Mouse (Mus musculus) heart, embryonic 10.5 days (tissue): ENCODE data around the gene Ssr1. TPM values are rescaled to one million over a fixed set of nuclear protein-coding genes. Genes with fewer than 3 reads are reported as not detected.
A peak's percentile ranks its signal among the peaks of the same experiment; 100 is the strongest.

Experiments
- DNase-seq: peaks from one replicate; pipeline ENCODE4 v3.0.0-alpha.2; 2017; ENCODE audit warnings: low spot score
- H3K27ac ChIP-seq: fragments of 300-500 bp; sonication (generic); 2 replicates; pipeline ENCODE4 v1.5.1; 2016; ENCODE audit warnings: mild to moderate bottlenecking
- H3K27me3 ChIP-seq: fragments of 300-500 bp; sonication (generic); 2 replicates; pipeline ENCODE4 v1.6.1; 2016; ENCODE audit warnings: mild to moderate bottlenecking; ENCODE audit not compliant: poor library complexity, insufficient read depth, severe bottlenecking
- H3K36me3 ChIP-seq: fragments of 300-500 bp; sonication (generic); 2 replicates; pipeline ENCODE4 v1.6.1; 2016; ENCODE audit warnings: mild to moderate bottlenecking, moderate library complexity
- H3K4me1 ChIP-seq: fragments of 300-500 bp; sonication (generic); 2 replicates; pipeline ENCODE4 v1.6.1; 2016; ENCODE audit warnings: mild to moderate bottlenecking
- H3K4me3 ChIP-seq: fragments of 300-500 bp; sonication (generic); 2 replicates; pipeline ENCODE4 v1.5.1; 2016; ENCODE audit warnings: mild to moderate bottlenecking, moderate library complexity
- H3K9me3 ChIP-seq: fragments of 300-500 bp; sonication (generic); 2 replicates; pipeline ENCODE4 v1.6.1; 2016; ENCODE audit warnings: mild to moderate bottlenecking, moderate library complexity
- WGBS: fragments of 180-500 bp; shearing (Covaris S2); methylation state at CpG from one replicate; pipeline ENCODE4 v1.1.7; 2016; 5-methylcytosine and 5-hydroxymethylcytosine counted together
- polyA plus RNA-seq: library from polyadenylated mRNA; unstranded; fragments of >200 nt; fragmentation: Nextera tagmentation; extraction: Ambion mirVana; gene quantifications from 2 replicates; pipeline ENCODE4 v1.2.1, GENCODE M21; 2016

Ssr1 gene
- polyA plus RNA-seq = 114 TPM in 2 replicates

DNA sequence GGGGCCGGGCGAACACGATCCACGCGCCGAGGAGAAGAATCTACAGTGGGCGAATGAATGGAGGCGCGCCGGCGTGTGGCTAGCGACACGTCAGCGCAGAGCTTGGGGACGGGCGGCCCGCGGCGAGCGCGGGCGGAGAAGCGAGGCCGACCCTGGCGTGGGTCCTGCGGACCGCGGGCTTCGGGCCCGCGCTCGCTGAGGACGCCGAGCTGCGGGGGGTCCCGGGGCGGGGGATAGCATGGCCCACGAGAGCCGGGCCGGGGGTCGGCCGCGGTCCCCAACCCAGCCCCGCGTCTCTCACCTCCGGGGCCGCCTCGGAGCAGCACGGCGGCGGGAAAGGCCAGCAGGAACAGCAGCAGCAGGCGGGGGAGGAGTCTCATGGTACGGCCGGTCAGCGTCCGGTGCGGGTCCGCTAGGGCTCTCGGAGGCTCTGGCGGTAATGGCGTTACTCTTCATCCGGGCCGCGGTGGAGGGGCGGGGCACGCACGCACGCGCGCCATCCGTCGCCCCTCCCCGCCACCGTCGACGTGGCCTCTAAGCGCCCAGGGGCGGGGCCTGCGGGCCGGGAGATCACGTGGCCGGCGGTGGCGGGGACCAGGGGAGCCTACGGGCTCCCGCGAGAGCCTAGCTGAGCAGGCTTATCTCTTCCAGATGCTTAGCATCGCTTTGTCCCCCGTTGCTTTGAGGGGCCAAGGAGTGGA, at the start of gene Ssr1:
Gene Ssr1 (minus strand): TSS at position 514 of the 701 bp plus-strand sequence.
- peak; percentile 97 for DNase-seq
- no peaks in the 10 kb centered on the region for H3K27me3 ChIP-seq
- H3K9me3 ChIP-seq = no peaks in the 10 kb centered on the region
- peak within 1 kb of the TSS; percentile 99 for H3K4me3 ChIP-seq
- H3K36me3 ChIP-seq = peaks cover 30% of the 10 kb centered on the region
- under 1% methylated on average over 88 of the region's 89 CpGs for WGBS
- H3K4me1 ChIP-seq = 0 out of 2 replicates have a peak, but pooled peaks cover 8% of the 10 kb centered on the region
- H3K27ac ChIP-seq = peak within 1 kb of the TSS; percentile 98

DNA sequence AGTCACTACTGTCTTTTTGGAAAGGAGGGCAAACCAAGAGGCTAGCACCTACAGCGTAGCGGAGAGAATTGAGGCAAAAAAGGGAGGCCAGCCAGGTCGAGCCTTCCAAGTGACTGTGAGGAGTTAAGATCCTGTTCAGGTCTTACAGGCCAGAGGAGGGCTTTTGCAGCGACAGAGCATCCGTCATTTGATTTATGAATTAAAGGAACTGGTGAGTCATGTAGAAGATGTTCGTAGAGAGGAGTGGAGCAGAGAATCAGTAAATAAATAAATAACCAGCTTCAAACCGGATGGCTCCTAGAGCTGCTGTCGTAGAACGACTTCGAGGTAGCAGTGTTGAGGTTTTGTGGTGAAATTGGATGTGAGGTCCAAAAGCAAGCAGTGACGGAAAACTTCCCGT, 43.8 kb upstream of the Ssr1 start:
- Histone ChIP-seq H3K9me3 (no peaks in the 10 kb centered on the region), H3K27ac (peak overlapping the region; percentile 87), H3K27me3 (no peaks in the 10 kb centered on the region), H3K4me3 (peak overlapping the region; percentile 79), H3K36me3 (peaks cover 37% of the 10 kb centered on the region), H3K4me1 (peaks cover 14% of the 10 kb centered on the region)
- 42% methylated on average over 12 of the region's 12 CpGs for WGBS
- no peak for DNase-seq

DNA sequence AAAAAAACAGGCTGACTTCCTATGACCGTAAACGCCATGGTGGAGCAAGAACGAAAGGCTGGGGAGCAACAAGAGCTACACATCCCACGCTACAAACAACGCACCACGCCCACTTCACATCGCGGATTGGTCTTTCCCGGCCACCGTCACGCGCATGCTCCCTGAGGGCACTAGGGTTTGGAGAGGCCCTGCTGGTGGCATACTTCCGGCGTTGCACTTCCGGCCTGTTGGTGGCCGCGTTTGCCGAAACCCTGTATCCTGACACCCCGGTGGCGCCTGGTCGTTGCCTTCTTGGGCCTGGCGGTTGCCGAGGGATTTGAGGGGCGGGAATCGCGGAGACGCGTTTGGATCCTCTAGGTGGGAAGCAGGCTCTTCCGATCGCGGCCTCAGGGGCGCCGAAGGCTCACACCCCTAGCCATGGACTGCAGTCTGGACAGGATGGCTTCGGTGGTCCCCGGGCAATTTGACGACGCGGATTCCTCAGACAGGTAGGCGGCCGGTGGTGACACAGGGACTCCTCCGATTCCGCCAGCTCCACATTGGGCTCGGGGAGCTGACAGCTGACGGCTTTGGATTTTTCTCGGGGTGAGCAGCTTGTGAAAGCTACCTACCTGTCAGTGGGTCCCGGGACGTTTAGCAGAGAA, 43.1 kb upstream of the Ssr1 start, which contains the start of gene Cage1:
Gene Cage1 (minus strand): TSS at position 26 of the 644 bp plus-strand sequence.
- H3K27me3 ChIP-seq = no peaks in the 10 kb centered on the region
- peaks cover 14% of the 10 kb centered on the region for H3K4me1 ChIP-seq
- peaks cover 30% of the 10 kb centered on the region for H3K36me3 ChIP-seq
- peak; percentile 99 for DNase-seq
- peak within 1 kb of the TSS; percentile 87 for H3K27ac ChIP-seq
- WGBS = under 1% methylated on average over 47 of the region's 47 CpGs
- H3K9me3 ChIP-seq = no peaks in the 10 kb centered on the region
- peak within 1 kb of the TSS; percentile 79 for H3K4me3 ChIP-seq

DNA sequence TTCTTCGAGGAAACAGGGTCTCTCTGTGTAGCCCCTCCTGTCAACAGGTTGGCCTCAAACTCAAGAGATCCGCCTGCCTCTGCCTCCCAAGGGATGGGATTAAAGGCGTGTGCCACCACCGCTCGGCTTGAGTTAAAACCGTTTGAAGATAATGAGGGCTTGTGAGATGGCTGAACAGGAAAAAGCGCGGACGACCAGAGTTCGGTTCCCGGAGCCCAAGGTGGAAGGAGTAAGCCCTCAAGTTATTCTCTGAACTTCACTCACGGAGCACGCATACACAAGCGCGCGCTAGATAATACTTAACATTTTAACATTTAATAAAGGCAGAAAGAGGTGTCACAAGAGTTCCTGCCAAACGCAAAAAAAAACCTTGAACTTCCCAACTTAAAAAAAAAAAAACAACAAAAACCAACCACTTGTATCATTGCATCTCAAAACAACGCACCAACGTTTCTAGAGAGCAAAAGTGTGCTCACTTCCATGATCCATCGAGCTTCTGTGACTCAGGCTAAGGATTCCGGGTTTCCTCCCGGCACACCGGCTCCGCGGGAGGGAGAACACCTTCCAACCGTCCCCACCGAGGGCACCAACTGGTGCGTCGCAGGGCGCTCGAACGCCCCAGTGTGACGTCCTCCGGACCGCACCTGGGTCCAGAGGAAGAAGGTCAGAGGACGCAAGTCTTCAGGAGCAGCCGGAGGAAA, 42.5 kb upstream of the Ssr1 start, which contains the start of gene Riok1:
Gene Riok1 (plus strand): TSS at position 653 of the 701 bp plus-strand sequence.
- Histone ChIP-seq H3K27ac (peak within 1 kb of the TSS; percentile 87), H3K27me3 (no peaks in the 10 kb centered on the region), H3K36me3 (peaks cover 24% of the 10 kb centered on the region), H3K4me1 (peaks cover 14% of the 10 kb centered on the region), H3K4me3 (peak within 1 kb of the TSS; percentile 79), H3K9me3 (no peaks in the 10 kb centered on the region)
- WGBS = 10% methylated on average over 37 of the region's 37 CpGs
- DNase-seq = no peak

DNA sequence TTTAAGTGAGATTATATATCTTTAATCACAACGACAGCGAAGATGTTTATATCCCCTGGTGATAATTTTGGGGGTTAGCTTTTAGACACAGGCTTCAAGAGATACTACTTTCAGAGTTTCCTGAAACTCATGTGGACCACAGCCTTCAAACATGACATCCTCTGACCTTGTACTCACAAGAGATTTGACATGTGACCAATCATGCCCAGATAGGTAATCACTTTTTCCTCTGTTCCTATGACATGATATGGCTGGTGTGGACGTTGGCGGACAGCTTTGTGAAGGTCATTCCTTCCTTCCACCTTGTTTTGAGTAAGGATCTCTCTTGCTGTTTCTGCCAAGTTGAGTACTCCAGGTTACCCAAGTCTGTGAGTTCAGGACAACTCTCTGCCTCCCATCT, 34.4 kb upstream of the Ssr1 start:
- no peaks in the 10 kb centered on the region for H3K36me3 ChIP-seq
- H3K9me3 ChIP-seq = no peaks in the 10 kb centered on the region
- 67% methylated on average over 4 of the region's 4 CpGs for WGBS
- no peak for DNase-seq
- H3K4me3 ChIP-seq = no peak overlapping the region
- no peak overlapping the region for H3K27ac ChIP-seq
- H3K27me3 ChIP-seq = no peaks in the 10 kb centered on the region
- no peaks in the 10 kb centered on the region for H3K4me1 ChIP-seq

DNA sequence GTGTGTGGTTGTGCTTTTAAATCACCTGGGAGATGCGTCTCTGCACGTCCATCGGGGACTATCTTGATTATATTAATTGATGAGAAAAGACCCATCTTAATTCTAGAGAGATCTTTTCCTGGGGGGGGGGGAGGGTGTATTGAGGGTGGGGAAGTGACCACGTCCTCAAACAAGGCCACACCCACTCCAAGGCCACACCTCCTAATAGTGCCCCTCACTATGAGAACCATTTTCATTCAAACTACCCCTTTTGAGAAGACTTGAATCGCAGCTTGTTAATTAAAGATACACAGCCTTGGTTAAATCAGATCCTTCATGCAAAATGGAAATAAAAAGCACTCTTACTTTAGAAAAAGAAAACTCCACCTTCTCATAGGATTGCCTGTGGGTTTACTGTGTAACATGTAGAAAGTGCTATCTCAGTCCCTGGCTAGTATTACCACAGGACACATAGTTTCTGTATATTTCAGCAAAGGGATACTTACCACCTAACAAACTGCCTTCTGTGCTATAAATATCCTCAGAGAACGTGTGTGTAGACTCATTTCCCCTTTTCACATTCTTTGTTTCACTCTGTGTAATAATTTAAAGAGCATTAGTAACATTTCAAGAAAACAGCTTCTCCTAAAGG, 33.7 kb upstream of the Ssr1 start:
- Histone ChIP-seq H3K4me3 (no peak overlapping the region), H3K27ac (no peak overlapping the region), H3K9me3 (no peaks in the 10 kb centered on the region), H3K27me3 (no peaks in the 10 kb centered on the region), H3K4me1 (no peaks in the 10 kb centered on the region), H3K36me3 (no peaks in the 10 kb centered on the region)
- no peak for DNase-seq
- WGBS = 66% methylated on average over 6 of the region's 6 CpGs

DNA sequence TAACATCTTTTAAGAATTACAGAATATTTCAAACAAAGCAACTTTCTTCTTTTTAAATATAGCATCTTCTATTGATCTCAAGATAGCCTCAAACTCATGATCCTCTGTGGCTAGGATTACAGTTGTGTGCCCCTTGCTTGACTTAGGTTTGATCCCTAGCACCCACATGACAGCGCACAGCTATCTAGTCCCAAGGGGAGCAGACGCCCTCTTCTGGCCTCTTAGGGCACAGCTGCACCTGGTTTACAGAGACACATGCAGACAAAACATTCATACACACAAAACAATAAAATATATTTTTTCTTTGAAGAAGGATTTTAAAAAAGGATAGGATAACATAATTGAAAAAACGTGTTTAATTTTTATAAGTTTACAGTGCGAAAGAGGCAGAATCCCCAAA, 31.9 kb upstream of the Ssr1 start:
- DNase-seq = no peak
- Histone ChIP-seq H3K36me3 (no peaks in the 10 kb centered on the region), H3K27me3 (no peaks in the 10 kb centered on the region), H3K4me1 (no peaks in the 10 kb centered on the region), H3K9me3 (no peaks in the 10 kb centered on the region), H3K4me3 (no peak overlapping the region), H3K27ac (no peak overlapping the region)
- WGBS = 37% methylated on average over 4 of the region's 4 CpGs

DNA sequence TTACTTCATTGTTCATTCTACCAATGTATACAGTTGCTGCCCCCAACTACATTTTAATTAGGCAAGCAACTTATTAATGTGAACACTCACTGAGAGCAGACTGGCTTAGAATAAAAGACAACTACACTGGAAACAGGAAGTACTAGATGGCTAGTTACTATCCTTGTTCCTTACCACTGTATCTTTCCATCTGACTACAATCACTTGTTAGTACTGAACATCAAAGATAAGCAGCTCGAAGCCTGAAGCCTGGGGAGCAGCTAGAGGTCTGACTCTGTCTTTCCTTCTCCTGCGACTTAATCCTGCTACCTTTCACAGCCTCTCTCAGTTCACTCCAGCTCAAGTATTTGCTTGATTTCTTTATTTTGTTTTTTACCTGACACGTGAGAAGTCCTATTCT, 24.8 kb upstream of the Ssr1 start:
- no peak overlapping the region for H3K4me3 ChIP-seq
- H3K4me1 ChIP-seq = no peaks in the 10 kb centered on the region
- H3K36me3 ChIP-seq = no peaks in the 10 kb centered on the region
- no peak overlapping the region for H3K27ac ChIP-seq
- H3K9me3 ChIP-seq = no peaks in the 10 kb centered on the region
- DNase-seq = no peak
- WGBS = 68% methylated on average over 3 of the region's 3 CpGs
- no peaks in the 10 kb centered on the region for H3K27me3 ChIP-seq

DNA sequence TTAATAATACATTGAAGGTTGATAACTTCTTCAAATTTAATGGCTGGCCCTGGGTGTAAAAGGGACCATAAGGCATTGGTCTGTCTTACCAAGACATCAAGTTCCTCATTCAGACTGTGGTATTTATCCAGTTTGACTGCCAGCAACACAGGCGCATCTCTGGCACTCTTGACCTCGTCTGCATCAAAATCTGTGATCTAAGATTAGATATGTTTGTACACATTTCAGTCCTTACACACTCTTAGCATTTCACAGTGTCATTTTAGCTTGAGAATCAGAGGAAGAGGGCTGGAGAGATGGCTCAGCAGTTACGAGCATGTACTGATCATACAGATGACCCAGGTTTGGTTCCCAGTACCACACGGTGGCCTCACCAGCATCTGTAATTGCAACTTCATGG, 21.6 kb upstream of the Ssr1 start:
- Histone ChIP-seq H3K4me3 (no peak overlapping the region), H3K9me3 (no peaks in the 10 kb centered on the region), H3K27ac (no peak overlapping the region), H3K36me3 (no peaks in the 10 kb centered on the region), H3K27me3 (no peaks in the 10 kb centered on the region), H3K4me1 (no peaks in the 10 kb centered on the region)
- 85% methylated on average over 4 of the region's 4 CpGs for WGBS
- no peak for DNase-seq

DNA sequence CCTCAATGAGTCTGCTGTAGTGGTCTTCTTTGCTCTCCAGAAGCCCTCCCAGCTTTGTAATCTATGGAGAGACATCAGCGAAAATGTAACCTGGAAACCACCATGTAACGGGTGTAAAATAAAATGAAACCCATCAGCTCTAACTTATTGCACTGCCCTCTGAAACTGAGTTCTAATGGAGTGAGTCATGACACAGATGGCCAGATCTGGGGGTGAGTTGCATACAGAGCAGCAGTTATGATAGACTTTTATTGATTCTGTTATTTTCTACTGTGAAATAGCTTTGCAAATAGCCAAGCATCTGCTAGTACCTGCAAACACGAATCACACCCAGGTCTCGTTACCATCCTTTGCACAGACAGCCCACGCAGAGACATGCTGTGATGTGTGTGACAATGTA, 18.4 kb upstream of the Ssr1 start:
- no peak for DNase-seq
- no peaks in the 10 kb centered on the region for H3K4me1 ChIP-seq
- H3K9me3 ChIP-seq = no peaks in the 10 kb centered on the region
- no peaks in the 10 kb centered on the region for H3K36me3 ChIP-seq
- H3K27me3 ChIP-seq = no peaks in the 10 kb centered on the region
- H3K27ac ChIP-seq = no peak overlapping the region
- no peak overlapping the region for H3K4me3 ChIP-seq
- 82% methylated on average over 5 of the region's 5 CpGs for WGBS

DNA sequence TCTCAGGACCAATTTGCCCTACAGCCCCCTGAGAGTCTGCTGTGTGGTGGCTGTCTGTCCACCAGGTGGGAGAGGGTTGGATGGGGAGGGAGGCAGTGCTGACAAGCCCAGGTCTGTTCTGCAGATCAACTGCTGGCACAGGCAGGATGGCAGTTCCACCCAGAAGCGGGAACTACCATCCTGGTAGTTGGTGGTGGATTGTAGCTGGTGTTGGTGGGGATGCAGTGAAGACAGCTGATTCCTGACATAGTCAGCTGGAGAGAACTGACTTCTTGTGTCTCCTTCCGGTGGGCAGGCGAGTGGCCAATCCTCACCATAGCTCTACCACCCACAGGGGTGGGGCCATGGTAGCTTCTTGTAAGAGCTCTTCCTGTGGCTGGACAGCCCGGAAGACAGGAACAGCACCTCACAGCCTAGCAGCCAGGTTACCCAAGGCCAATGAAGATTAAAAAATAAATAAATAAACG, 16.5 kb upstream of the Ssr1 start:
- Histone ChIP-seq H3K27ac (no peak overlapping the region), H3K4me1 (no peaks in the 10 kb centered on the region), H3K36me3 (no peaks in the 10 kb centered on the region), H3K9me3 (no peaks in the 10 kb centered on the region), H3K4me3 (no peak overlapping the region), H3K27me3 (no peaks in the 10 kb centered on the region)
- DNase-seq = no peak
- WGBS = 72% methylated on average over 5 of the region's 5 CpGs

DNA sequence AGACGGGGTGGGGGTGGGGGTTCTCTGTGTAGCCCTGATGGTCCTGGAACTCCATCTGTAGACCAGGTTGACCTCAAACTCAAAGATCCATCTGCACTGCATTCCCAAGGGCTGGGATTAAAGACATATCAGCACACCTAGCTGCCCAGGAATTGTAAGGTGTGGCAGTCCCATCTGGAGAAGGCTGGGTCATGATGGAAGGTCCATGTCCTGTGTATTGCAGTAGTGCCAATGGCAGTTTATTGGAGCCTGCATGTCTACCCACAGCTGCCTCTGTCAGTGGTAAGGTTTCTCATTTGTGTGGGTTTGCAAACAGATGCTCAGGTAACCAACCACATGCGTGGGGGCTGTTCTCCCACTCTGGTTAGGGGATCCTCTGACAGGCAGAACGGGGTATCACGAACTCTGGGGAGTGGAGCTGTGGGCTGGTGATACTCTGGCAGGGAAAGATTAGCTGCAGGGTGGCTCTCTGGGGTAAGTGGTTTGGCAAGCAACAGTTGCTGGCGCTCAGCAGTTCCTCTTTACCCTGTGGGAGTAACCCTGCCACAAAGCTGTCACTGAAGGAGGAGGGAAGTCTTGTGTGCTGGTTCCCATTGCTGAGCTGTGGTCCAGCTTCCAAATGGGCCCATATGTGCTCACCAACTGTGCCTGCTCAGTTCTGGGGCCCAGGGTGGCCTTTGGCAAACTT, 15.8 kb upstream of the Ssr1 start:
- no peaks in the 10 kb centered on the region for H3K36me3 ChIP-seq
- DNase-seq = no peak
- no peak overlapping the region for H3K4me3 ChIP-seq
- no peaks in the 10 kb centered on the region for H3K9me3 ChIP-seq
- no peaks in the 10 kb centered on the region for H3K4me1 ChIP-seq
- no peaks in the 10 kb centered on the region for H3K27me3 ChIP-seq
- 80% methylated on average over 5 of the region's 5 CpGs for WGBS
- no peak overlapping the region for H3K27ac ChIP-seq
